In genomic region chr4:139197453-139197852, GRCm38 (mm10) we compare ENCODE assay signal across 11 mouse cellular contexts. TPM values are rescaled to one million over a fixed set of nuclear protein-coding genes. Genes with fewer than 3 reads are reported as not detected.
DNase-seq lines count a peak whose midpoint lies in the region; ATAC-seq and TF ChIP-seq lines count a peak whose summit lies in the region.
"Had no signal": no experiment of that assay in that cellular context is flagged by ENCODE, and none has a peak within 500 bp of the region (broad histone marks: within the 10 kb centered on the region; RNA-seq: fewer than 3 reads in every experiment).

No protein-coding gene starts in this region.

- DNase-seq in heart, adult 2 months: peak; percentile 46 to 49
- no peak for DNase-seq in heart, adult 9 months (ENCODE audit: low spot score in 2 of 2)
- no peak for DNase-seq in spleen, adult 2 months (ENCODE audit: low read depth in 1 of 2, low spot score in 2 of 2)
- DNase-seq in spleen, postnatal 4 days (ENCODE audit: low spot score in 2 of 2): no peak
- no peak for DNase-seq in liver, embryonic 11.5 days (ENCODE audit: low spot score)
- DNase-seq in stomach, postnatal 0 days (ENCODE audit: low spot score): peak; percentile 72
- DNase-seq in left cerebral cortex, adult 11 months (ENCODE audit: low spot score): no peak
- DNase-seq in cerebellum, postnatal 36 days: no peak

- H3K9ac ChIP-seq in heart, adult 2 months (ENCODE audit: low read depth, low read length): no peak overlapping the region
- no peak overlapping the region for H3K9ac ChIP-seq in liver, embryonic 11.5 days (ENCODE audit: low read depth, low read length)
- H3K9ac ChIP-seq in stomach, postnatal 0 days (ENCODE audit: low read length): no peak overlapping the region
- H3K9ac ChIP-seq: forebrain, embryonic 15.5 days; limb, embryonic 13.5 days had no signal

- no peak for ATAC-seq in liver, embryonic 11.5 days (replicated peaks; ENCODE audit: low FRiP score)
- ATAC-seq in stomach, postnatal 0 days (ENCODE audit: low FRiP score, low TSS enrichment): peak; percentile 52
- ATAC-seq: forebrain, embryonic 15.5 days had no signal

- TF ChIP-seq EP300 in heart, adult 2 months (IDR thresholded peaks at IDR 0.05; ENCODE audit: insufficient read depth, low read depth, low read length): 0 out of 2 replicates have a peak, but pooled peaks have one; percentile 39
- TF ChIP-seq EP300 in stomach, postnatal 0 days (optimal IDR thresholded peaks at IDR 0.05): no peak

- no peak for TF ChIP-seq CTCF in heart, adult 2 months (IDR thresholded peaks at IDR 0.05)
- no peak for TF ChIP-seq CTCF in spleen, adult 2 months (IDR thresholded peaks at IDR 0.05; ENCODE audit: extremely low read depth, insufficient read depth, insufficient read length, insufficient replicate concordance)
- TF ChIP-seq CTCF in stomach, postnatal 0 days (IDR thresholded peaks at IDR 0.05; ENCODE audit: low read depth): no peak

- H3K79me2 ChIP-seq in heart, adult 2 months (replicated peaks; ENCODE audit: control insufficient read depth, insufficient read depth, low read length): peaks cover 18% of the 10 kb centered on the region

- H3K4me2 ChIP-seq in liver, embryonic 11.5 days: 0 out of 2 replicates have a peak overlapping the region, but pooled peaks have one; percentile 13
- H3K4me2 ChIP-seq in stomach, postnatal 0 days (replicated peaks; ENCODE audit: low read depth): 0 out of 2 replicates have a peak overlapping the region, but pooled peaks have one; percentile 9
- H3K4me2 ChIP-seq: forebrain, embryonic 15.5 days; hindbrain, embryonic 12.5 days; limb, embryonic 13.5 days had no signal

- no peak for TF ChIP-seq POLR2A in heart, adult 2 months (IDR thresholded peaks at IDR 0.05; ENCODE audit: insufficient read depth, low read depth, low read length)
- no peak for TF ChIP-seq POLR2A in spleen, adult 2 months (IDR thresholded peaks at IDR 0.05; ENCODE audit: low read depth, low read length)

- no peaks in the 10 kb centered on the region for H3K27me3 ChIP-seq in heart, adult 2 months (ENCODE audit: control insufficient read depth, insufficient read depth, low read length)
- no peaks in the 10 kb centered on the region for H3K27me3 ChIP-seq in spleen, adult 2 months (ENCODE audit: control insufficient read depth, insufficient read depth, low read length)
- H3K27me3 ChIP-seq in liver, embryonic 11.5 days (replicated peaks; ENCODE audit: control insufficient read depth, insufficient read depth, low read length): no peaks in the 10 kb centered on the region
- no peaks in the 10 kb centered on the region for H3K27me3 ChIP-seq in stomach, postnatal 0 days (ENCODE audit: control insufficient read depth, insufficient read depth, low read length)
- H3K27me3 ChIP-seq: forebrain, embryonic 15.5 days; hindbrain, embryonic 12.5 days; limb, embryonic 13.5 days had no signal

- H3K9me3 ChIP-seq in liver, embryonic 11.5 days (ENCODE audit: control insufficient read depth, low read length): no peaks in the 10 kb centered on the region
- no peaks in the 10 kb centered on the region for H3K9me3 ChIP-seq in stomach, postnatal 0 days (ENCODE audit: control insufficient read depth, low read length)
- H3K9me3 ChIP-seq: forebrain, embryonic 15.5 days; hindbrain, embryonic 12.5 days; limb, embryonic 13.5 days had no signal

- no peak overlapping the region for H3K4me3 ChIP-seq in heart, adult 2 months
- no peak overlapping the region for H3K4me3 ChIP-seq in spleen, adult 2 months (ENCODE audit: extremely low read depth, insufficient read depth, insufficient read length)
- H3K4me3 ChIP-seq in liver, embryonic 11.5 days (ENCODE audit: low read depth, low read length): no peak overlapping the region
- H3K4me3 ChIP-seq in stomach, postnatal 0 days (ENCODE audit: low read depth, low read length): no peak overlapping the region
- H3K4me3 ChIP-seq: forebrain, embryonic 15.5 days; hindbrain, embryonic 12.5 days; limb, embryonic 13.5 days had no signal

- intact Hi-C loops in heart, adult 2 months (cut with DNase I): no loop called here

- peaks cover 55% of the 10 kb centered on the region for H3K4me1 ChIP-seq in heart, adult 2 months (ENCODE audit: control insufficient read depth, insufficient read depth, low read length)
- H3K4me1 ChIP-seq in spleen, adult 2 months (ENCODE audit: control insufficient read depth, insufficient read depth, insufficient read length): peaks cover 72% of the 10 kb centered on the region; the same call in 1 of the 2 replicates
- peaks cover 80% of the 10 kb centered on the region for H3K4me1 ChIP-seq in liver, embryonic 11.5 days (replicated peaks; ENCODE audit: control insufficient read depth, insufficient read depth, low read length)
- H3K4me1 ChIP-seq in stomach, postnatal 0 days (replicated peaks; ENCODE audit: control insufficient read depth, insufficient read depth): peaks cover 10% of the 10 kb centered on the region

- WGBS in heart, adult 2 months: 16% methylated on average over 5 of the region's 5 CpGs
- WGBS in spleen, adult 2 months: 45% methylated on average over 5 of the region's 5 CpGs
- 49% methylated on average over 5 of the region's 5 CpGs for WGBS in liver, embryonic 11.5 days
- WGBS in stomach, postnatal 0 days: 37% methylated on average over 5 of the region's 5 CpGs

- H3K27ac ChIP-seq in heart, adult 2 months: peak overlapping the region; percentile 77
- peak overlapping the region; percentile 21 for H3K27ac ChIP-seq in spleen, adult 2 months (ENCODE audit: insufficient read depth, low read length)
- no peak overlapping the region for H3K27ac ChIP-seq in liver, embryonic 11.5 days (ENCODE audit: low read depth, low read length)
- peak overlapping the region; percentile 69 for H3K27ac ChIP-seq in stomach, postnatal 0 days (replicated peaks)
- H3K27ac ChIP-seq: forebrain, embryonic 15.5 days; hindbrain, embryonic 12.5 days; limb, embryonic 13.5 days had no signal

- H3K36me3 ChIP-seq in heart, adult 2 months (ENCODE audit: control insufficient read depth, insufficient read depth, low read length): peaks cover 8% of the 10 kb centered on the region
- H3K36me3 ChIP-seq in spleen, adult 2 months (ENCODE audit: control insufficient read depth, insufficient read depth, low read length): no peaks in the 10 kb centered on the region
- peaks cover 12% of the 10 kb centered on the region for H3K36me3 ChIP-seq in liver, embryonic 11.5 days (ENCODE audit: control insufficient read depth, insufficient read depth, low read length)
- no peaks in the 10 kb centered on the region for H3K36me3 ChIP-seq in stomach, postnatal 0 days (ENCODE audit: control insufficient read depth, insufficient read depth, low read length)

RNA-seq across cellular contexts. Expression of gene Capzb, which starts 4.8 kb away (rescaled TPM):
- 100 to 1,000 TPM; 342 to 392 TPM for total RNA-seq in heart, adult 2 months (2021)
- 160 and 191 TPM in 2 replicates for polyA plus RNA-seq in heart, adult 2 months (2012; rRNA removed)
- 130 and 160 TPM in 2 replicates for polyA plus RNA-seq in spleen, adult 2 months (2012; rRNA removed)
- 250 and 257 TPM in 2 replicates for polyA plus RNA-seq in liver, embryonic 11.5 days (2014; fragmentation: Nextera tagmentation; extraction: Ambion mirVana)
- 341 and 344 TPM in 2 replicates for polyA plus RNA-seq in stomach, postnatal 0 days (2015; fragmentation: Nextera tagmentation; extraction: Ambion mirVana)

Comparison
In these comparisons a context has a peak if more than half of its experiments do, and no peak if none do; other contexts are left out.
1. DNase-seq: peak in heart, adult 2 months (2 of 2) and stomach, postnatal 0 days (single experiment); none in heart, adult 9 months (0 of 2), spleen, adult 2 months (0 of 2), spleen, postnatal 4 days (0 of 2), liver, embryonic 11.5 days (single experiment), left cerebral cortex, adult 11 months (single experiment) and cerebellum, postnatal 36 days (0 of 2).